Mouse (Mus musculus) splenic B cell, adult 2 months (primary cell): ENCODE data around the gene Fermt1.

Experiments used
- DNase-seq: peaks from one replicate; pipeline ENCODE4 v3.0.0-alpha.2; 2011; ENCODE audit warnings: low read depth, low spot score
- H3K27me3 ChIP-seq: 2 replicates; pipeline ENCODE4 v1.6.1; 2012; ENCODE audit warnings: mild to moderate bottlenecking, low read length, moderate library complexity, mixed read lengths; ENCODE audit not compliant: control insufficient read depth, poor library complexity, insufficient read depth, severe bottlenecking
- H3K36me3 ChIP-seq: 2 replicates; pipeline ENCODE4 v1.6.1; 2012; ENCODE audit warnings: mild to moderate bottlenecking, low read length, moderate library complexity, mixed read lengths; ENCODE audit not compliant: control insufficient read depth, poor library complexity, insufficient read depth, severe bottlenecking

The Fermt1 gene

GRCm38 (mm10) chr2:132945326-132946207, at the start of gene Fermt1:
Gene Fermt1 (minus strand): TSS chr2:132945906.
- no peak for DNase-seq

DNA sequence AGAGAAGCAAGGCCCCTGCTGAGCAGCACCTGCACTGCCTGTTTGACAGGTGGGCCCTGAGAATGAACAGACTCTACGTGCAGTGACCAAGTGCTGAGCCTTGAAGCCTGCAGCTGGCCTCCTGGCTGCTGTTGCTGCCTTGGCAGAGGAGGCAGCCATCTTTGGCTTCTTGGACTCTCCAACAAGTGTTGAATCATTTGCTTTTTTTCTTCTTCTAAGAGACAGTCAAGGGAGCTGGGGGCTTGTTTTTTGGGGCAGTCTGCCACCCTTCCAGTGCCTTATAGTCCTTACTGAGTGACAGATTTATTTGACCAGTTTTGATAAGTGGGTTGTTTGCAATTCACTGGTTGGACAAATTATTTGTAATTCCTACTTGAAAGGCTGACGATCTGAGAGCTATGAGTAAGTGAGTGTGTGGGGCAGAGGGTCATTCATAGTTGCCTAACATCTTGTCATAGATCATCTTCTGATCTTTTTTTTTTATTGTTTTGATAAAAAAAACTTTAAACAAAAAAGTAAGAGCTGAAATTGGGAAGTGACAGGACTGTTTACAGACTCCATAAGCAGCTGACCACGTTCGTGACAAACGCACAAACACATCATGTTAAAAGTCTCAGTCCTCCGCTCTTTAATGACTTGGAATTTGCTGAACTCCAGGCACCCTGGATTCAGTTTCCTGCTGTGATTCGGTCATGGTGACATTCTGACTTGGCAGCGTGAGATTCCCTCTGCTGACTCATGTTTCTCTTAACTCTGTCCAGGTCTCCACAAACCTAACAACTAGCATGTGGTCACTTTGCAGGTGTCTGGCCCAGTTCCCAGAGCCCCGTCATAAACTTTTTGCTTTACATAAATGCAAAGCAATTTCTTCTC, 47.2 kb upstream of the Fermt1 start:
- H3K36me3 ChIP-seq = no peaks in the 10 kb centered on the region
- no peak for DNase-seq
- H3K27me3 ChIP-seq = no peaks in the 10 kb centered on the region

More at GRCm38 (mm10) chr2:132945326-132946207, at the start of gene Fermt1:
- H3K36me3 ChIP-seq = no peaks in the 10 kb centered on the region
- no peaks in the 10 kb centered on the region for H3K27me3 ChIP-seq

- Histone ChIP-seq H3K36me3 (no peaks in the 10 kb centered on the region), H3K27me3 (no peaks in the 10 kb centered on the region)
- no peak for DNase-seq
Measured at GRCm38 (mm10) chr2:132989778-132990564, 44.3 kb upstream of the Fermt1 start.

GRCm38 (mm10) chr2:132973346-132973745, 27.6 kb upstream of the Fermt1 start:
- no peaks in the 10 kb centered on the region for H3K27me3 ChIP-seq
- DNase-seq = no peak
- H3K36me3 ChIP-seq = no peaks in the 10 kb centered on the region

DNA sequence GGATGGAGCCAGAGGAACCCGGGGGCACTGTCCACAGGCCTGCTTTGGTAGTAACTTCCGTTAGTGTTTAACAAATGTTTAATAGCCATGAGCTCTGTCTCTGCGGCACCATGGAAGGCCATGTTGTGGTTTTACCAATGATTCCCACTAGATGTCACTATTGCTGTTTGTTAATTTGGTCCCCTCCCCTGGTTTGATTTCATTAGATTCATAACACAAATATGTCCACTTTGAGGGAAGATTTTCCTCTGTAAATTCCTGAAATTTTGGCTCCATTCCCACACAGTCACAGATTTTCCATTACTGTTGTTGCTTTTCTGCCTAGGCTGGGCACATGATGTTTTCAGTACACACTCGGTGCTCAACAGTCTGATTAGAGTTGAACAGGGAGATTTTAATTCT, 25.1 kb upstream of the Fermt1 start:
- DNase-seq = peak; percentile 31
- Histone ChIP-seq H3K27me3 (no peaks in the 10 kb centered on the region), H3K36me3 (no peaks in the 10 kb centered on the region)

- no peak for DNase-seq
- Histone ChIP-seq H3K36me3 (no peaks in the 10 kb centered on the region), H3K27me3 (no peaks in the 10 kb centered on the region)
Measured at GRCm38 (mm10) chr2:132957786-132958185, 12.1 kb upstream of the Fermt1 start.

DNA sequence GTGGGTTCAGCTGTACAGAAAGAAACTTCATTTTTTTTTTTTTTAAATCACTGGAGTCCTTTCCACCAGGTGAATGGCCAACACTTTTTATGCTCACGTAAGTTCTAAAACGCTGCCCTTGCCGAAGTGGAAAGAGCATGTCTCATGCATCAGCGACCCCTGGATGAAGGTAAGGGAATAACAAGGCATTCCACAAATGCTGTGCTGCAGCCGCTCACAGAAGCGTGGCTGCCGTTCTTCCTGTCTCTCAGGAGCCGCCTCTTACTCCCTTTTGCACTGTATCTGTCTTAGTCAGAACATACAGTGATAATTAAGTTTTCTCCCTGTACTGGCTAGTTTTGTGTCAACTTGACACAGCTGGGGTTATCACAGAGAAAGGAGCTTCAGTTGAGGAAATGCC, 6.5 kb upstream of the Fermt1 start:
- DNase-seq = no peak
- no peaks in the 10 kb centered on the region for H3K27me3 ChIP-seq
- no peaks in the 10 kb centered on the region for H3K36me3 ChIP-seq

GRCm38 (mm10) chr2:132948174-132948573, 2.5 kb upstream of the Fermt1 start:
- Histone ChIP-seq H3K27me3 (no peaks in the 10 kb centered on the region), H3K36me3 (no peaks in the 10 kb centered on the region)
- DNase-seq = no peak

- H3K27me3 ChIP-seq = no peaks in the 10 kb centered on the region
- no peak for DNase-seq
Measured at GRCm38 (mm10) chr2:132946976-132947375, 1.3 kb upstream of the Fermt1 start.

GRCm38 (mm10) chr2:132944711-132945325, 888 bp downstream of the Fermt1 start:
- Histone ChIP-seq H3K36me3 (no peaks in the 10 kb centered on the region), H3K27me3 (no peaks in the 10 kb centered on the region)
- no peak for DNase-seq

More at GRCm38 (mm10) chr2:132946976-132947375, 1.3 kb upstream of the Fermt1 start:
- no peaks in the 10 kb centered on the region for H3K36me3 ChIP-seq

DNA sequence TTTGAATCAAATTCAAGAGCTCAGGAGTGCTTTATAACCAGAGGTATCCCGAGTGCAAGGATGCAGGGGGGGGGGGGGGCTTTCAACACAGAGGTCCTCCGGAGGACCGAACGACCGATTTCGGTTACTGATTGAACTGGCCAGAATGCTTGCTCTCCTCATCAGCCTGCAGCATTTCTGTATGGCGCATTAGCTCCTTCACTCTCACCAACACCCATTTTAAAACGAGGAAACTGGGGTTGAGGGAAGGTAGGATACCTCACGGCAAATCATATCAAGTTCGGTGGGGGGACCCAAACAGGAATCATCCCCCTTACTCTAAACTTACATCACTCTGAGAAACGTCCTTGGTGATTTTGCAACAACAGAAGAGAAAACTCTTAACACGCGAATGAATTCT, 1.7 kb downstream of the Fermt1 start:
- no peaks in the 10 kb centered on the region for H3K36me3 ChIP-seq

DNA sequence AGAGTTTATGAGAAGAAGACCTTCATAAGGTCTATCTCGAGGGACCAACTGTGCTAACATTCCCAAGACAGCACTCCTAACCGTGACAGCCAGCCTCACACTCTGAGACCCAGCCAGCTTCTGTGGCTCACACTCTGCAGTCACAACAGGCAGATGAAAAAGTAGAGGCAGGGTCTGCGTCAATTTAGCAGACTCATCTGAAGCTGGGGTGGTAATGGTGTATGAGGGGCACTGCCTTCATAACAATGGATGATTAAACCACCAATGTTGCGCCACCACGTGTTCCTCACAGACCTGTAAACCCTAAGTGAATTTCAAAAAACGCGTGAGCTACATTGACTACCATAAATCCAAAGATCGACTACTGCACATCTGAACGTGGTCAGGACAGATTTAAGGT, 2.1 kb downstream of the Fermt1 start:
- DNase-seq = no peak
- H3K36me3 ChIP-seq = no peaks in the 10 kb centered on the region
- H3K27me3 ChIP-seq = no peaks in the 10 kb centered on the region

More for the DNA sequence above, 1.7 kb downstream of the Fermt1 start:
- H3K27me3 ChIP-seq = no peaks in the 10 kb centered on the region
- DNase-seq = no peak

DNA sequence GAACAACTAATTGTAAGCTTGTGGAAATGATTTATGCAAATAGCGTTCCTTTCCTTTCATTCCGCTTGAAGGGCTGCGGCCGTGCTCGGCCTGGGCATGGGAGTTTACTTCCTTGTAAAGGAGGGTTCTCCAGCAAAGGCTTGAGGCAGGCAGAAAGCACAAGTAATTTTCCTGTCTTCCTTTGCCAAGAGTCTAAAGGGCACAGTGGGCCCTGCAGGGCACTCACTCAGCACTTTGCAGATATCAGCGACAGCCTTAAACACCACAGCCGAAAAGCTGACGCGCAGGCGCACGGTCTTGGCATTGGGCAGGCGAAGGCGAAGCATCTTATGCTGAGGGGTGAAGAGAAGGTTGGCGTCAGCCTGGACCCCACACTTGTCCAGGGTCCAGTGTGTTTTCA, 6.7 kb downstream of the Fermt1 start:
- DNase-seq = no peak
- Histone ChIP-seq H3K27me3 (no peaks in the 10 kb centered on the region), H3K36me3 (no peaks in the 10 kb centered on the region)

DNA sequence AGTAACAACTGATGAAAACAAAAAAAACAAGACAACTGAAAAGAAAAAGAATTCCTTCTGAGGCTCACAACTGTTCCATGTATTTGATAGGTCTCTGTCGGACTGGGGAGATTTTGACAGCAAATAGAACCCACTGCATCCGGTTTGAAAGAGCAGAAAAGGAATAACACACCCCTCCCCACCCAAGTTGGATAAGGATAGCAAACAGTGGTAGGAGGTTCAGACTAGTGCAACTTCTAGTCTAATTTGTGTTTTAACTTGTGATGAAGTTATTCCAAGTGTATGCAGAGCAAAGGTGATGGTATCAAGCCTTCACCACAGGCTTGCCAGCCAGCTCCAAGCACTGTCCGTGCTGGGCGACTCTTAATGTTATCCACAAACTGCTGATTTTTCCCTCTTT, 9.5 kb downstream of the Fermt1 start:
- H3K36me3 ChIP-seq = no peaks in the 10 kb centered on the region
- DNase-seq = no peak
- no peaks in the 10 kb centered on the region for H3K27me3 ChIP-seq
